Mouse (Mus musculus) C2C12 (cell line): ENCODE measurements at regions not wholly inside any gene's neighbourhood (a gene's known extent, or its start where the extent isn't known, plus 50 kb on each side); places are given as distances from the start of the nearest gene placed in this dataset.

Experiments
- CEBPB ChIP-seq: IDR thresholded peaks from one replicate; pipeline ENCODE4 v1.6.1; 2011; ENCODE audit warnings: low read depth, mild to moderate bottlenecking, control low read depth, moderate library complexity
- CTCF ChIP-seq: IDR thresholded peaks from one replicate; pipeline ENCODE4 v1.5.1; 2011; ENCODE audit not compliant: control insufficient read depth, insufficient read depth, insufficient read length
- FOSL1 ChIP-seq: IDR thresholded peaks from one replicate; pipeline ENCODE4 v1.8.0; 2011; ENCODE audit warnings: mild to moderate bottlenecking, low read length; ENCODE audit not compliant: poor library complexity, insufficient read depth, severe bottlenecking
- MAX ChIP-seq: IDR thresholded peaks from one replicate; pipeline ENCODE4 v1.6.1; 2011; ENCODE audit warnings: mild to moderate bottlenecking, control low read depth
- MYOD1 ChIP-seq: IDR thresholded peaks from one replicate; pipeline ENCODE4 v1.6.1; 2011; ENCODE audit warnings: low read depth; ENCODE audit not compliant: control insufficient read depth, insufficient read length
- MYOG ChIP-seq: IDR thresholded peaks from one replicate; pipeline ENCODE4 v1.6.1; 2011; ENCODE audit not compliant: control insufficient read depth, insufficient read length; ENCODE audit errors: extremely low read depth
- USF1 ChIP-seq: IDR thresholded peaks from one replicate; pipeline ENCODE4 v1.6.1; 2011; ENCODE audit warnings: low read depth, mild to moderate bottlenecking, control low read depth, moderate library complexity

DNA sequence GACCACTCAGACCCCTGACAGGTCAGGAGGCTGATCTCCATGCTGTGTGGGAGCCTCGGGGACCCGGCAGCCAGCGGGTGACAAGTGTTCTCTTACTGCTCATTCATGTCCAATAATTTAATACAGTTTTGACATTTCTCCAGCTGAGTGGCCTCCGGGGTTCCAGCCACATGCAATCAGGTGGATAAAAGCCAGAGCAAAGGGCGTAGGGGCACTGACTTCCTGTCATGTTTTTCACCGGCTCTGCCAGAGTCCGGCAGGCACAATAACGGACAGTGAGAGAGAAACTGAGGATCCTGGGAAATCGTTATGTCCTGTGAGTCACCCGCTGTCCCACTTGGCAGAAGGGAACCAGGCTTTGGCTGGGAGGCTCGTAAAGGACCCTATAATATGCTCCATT is 412.8 kb downstream of the Ptpru start:
- TF ChIP-seq CTCF = no peak
- no peak for TF ChIP-seq MAX
- TF ChIP-seq CEBPB = no peak
- TF ChIP-seq MYOG = no peak
- no peak for TF ChIP-seq USF1
- TF ChIP-seq MYOD1 = no peak
- no peak for TF ChIP-seq FOSL1
